ENCODE assay signal across 23 mouse cellular contexts in genomic region chr17:34340619-34341402, GRCm38 (mm10). TPM values are rescaled to one million over a fixed set of nuclear protein-coding genes. Genes with fewer than 3 reads are reported as not detected.
A peak's percentile ranks its signal among the peaks of the same experiment; 100 is the strongest.
DNase-seq lines count a peak whose midpoint lies in the region; ATAC-seq lines count a peak whose summit lies in the region.
"Had no signal": no experiment of that assay in that cellular context is flagged by ENCODE, and none has a peak within 500 bp of the region (broad histone marks: within the 10 kb centered on the region; RNA-seq: fewer than 3 reads in every experiment).

No protein-coding gene starts in this region.

- no peak overlapping the region for H3K4me2 ChIP-seq in neural tube, embryonic 15.5 days
- H3K4me2 ChIP-seq: forebrain, embryonic 12.5 days; heart, embryonic 15.5 days; intestine, embryonic 15.5 days; limb, embryonic 12.5 days; liver, embryonic 15.5 days had no signal

- peak; percentile 1 for DNase-seq in kidney, adult 18-20 months
- no peak for DNase-seq in kidney, postnatal 14 days
- DNase-seq in spleen, postnatal 36 days (ENCODE audit: low spot score in 2 of 2): peak; percentile 36 to 46
- no peak for DNase-seq in spleen, postnatal 14 days (ENCODE audit: low spot score in 2 of 2)
- no peak for DNase-seq in adipocyte (ENCODE audit: low spot score)
- DNase-seq in right cerebral cortex, postnatal 4 days: no peak
- DNase-seq: cerebellum, adult 18-20 months; gastrocnemius, postnatal 36 days; kidney, postnatal 10 days; right cerebral cortex, postnatal 14 days; thymus, adult 2 months had no signal

- H3K9ac ChIP-seq in neural tube, embryonic 15.5 days (replicated peaks): no peak overlapping the region
- H3K9ac ChIP-seq: forebrain, embryonic 12.5 days; heart, embryonic 15.5 days; intestine, embryonic 15.5 days; limb, embryonic 12.5 days; liver, embryonic 15.5 days had no signal

- H3K27me3 ChIP-seq in neural tube, embryonic 15.5 days (replicated peaks): no peaks in the 10 kb centered on the region
- H3K27me3 ChIP-seq: heart, embryonic 15.5 days; intestine, embryonic 15.5 days; limb, embryonic 12.5 days; liver, embryonic 15.5 days had no signal

- WGBS in neural tube, embryonic 15.5 days: 50% methylated on average over 3 of the region's 3 CpGs

- no peaks in the 10 kb centered on the region for H3K4me1 ChIP-seq in neural tube, embryonic 15.5 days
- H3K4me1 ChIP-seq: forebrain, embryonic 12.5 days; heart, embryonic 15.5 days; intestine, embryonic 15.5 days; limb, embryonic 12.5 days; liver, embryonic 15.5 days had no signal

- no peak overlapping the region for H3K4me3 ChIP-seq in neural tube, embryonic 15.5 days (replicated peaks)
- H3K4me3 ChIP-seq: forebrain, embryonic 12.5 days; heart, embryonic 15.5 days; intestine, embryonic 15.5 days; left cerebral cortex, adult 2 months; limb, embryonic 12.5 days; liver, embryonic 15.5 days; midbrain, embryonic 10.5 days; myocyte had no signal

- H3K27ac ChIP-seq in neural tube, embryonic 15.5 days (replicated peaks): no peak overlapping the region
- H3K27ac ChIP-seq: forebrain, embryonic 12.5 days; heart, embryonic 15.5 days; intestine, embryonic 15.5 days; left cerebral cortex, adult 2 months; limb, embryonic 12.5 days; liver, embryonic 15.5 days; midbrain, embryonic 10.5 days had no signal

- H3K9me3 ChIP-seq in neural tube, embryonic 15.5 days (replicated peaks): no peaks in the 10 kb centered on the region
- H3K9me3 ChIP-seq: forebrain, embryonic 12.5 days; heart, embryonic 15.5 days; intestine, embryonic 15.5 days; limb, embryonic 12.5 days; liver, embryonic 15.5 days; midbrain, embryonic 10.5 days had no signal

- ATAC-seq in granulocyte monocyte progenitor cell, adult 5-6 weeks (replicated peaks; ENCODE audit: poor library complexity, severe bottlenecking): peak; percentile 97
- no peak for ATAC-seq in neural tube, embryonic 15.5 days (ENCODE audit: low FRiP score)
- ATAC-seq: intestine, embryonic 15.5 days had no signal

- no peaks in the 10 kb centered on the region for H3K36me3 ChIP-seq in neural tube, embryonic 15.5 days
- H3K36me3 ChIP-seq: forebrain, embryonic 12.5 days; heart, embryonic 15.5 days; intestine, embryonic 15.5 days; limb, embryonic 12.5 days; liver, embryonic 15.5 days; midbrain, embryonic 10.5 days had no signal

RNA-seq across cellular contexts. Expression of gene Btnl2, which starts 13.8 kb away (rescaled TPM):
- total RNA-seq in granulocyte monocyte progenitor cell, adult 5-6 weeks (2014; fragmentation: Nextera tagmentation): not detected in 2 replicates
- not detected in 2 replicates for total RNA-seq in granulocyte monocyte progenitor cell, adult 5-6 weeks (2017)
- not detected in 2 replicates for polyA plus RNA-seq in neural tube, embryonic 15.5 days (2015; fragmentation: Nextera tagmentation; extraction: Ambion mirVana)
- polyA plus RNA-seq: forebrain, embryonic 12.5 days; heart, embryonic 15.5 days; hindbrain, embryonic 11.5 days; limb, embryonic 12.5 days; myocyte had no signal

RNA-seq across cellular contexts. Expression of gene H2-Eb2, which starts 15.3 kb away (rescaled TPM):
- not detected in 2 replicates for total RNA-seq in granulocyte monocyte progenitor cell, adult 5-6 weeks (2014; fragmentation: Nextera tagmentation)
- total RNA-seq in granulocyte monocyte progenitor cell, adult 5-6 weeks (2017): not detected in 2 replicates
- 0.19 and 0.54 TPM in 2 replicates for polyA plus RNA-seq in neural tube, embryonic 15.5 days (2015; fragmentation: Nextera tagmentation; extraction: Ambion mirVana)
- total RNA-seq: gastrocnemius, postnatal 36 days; left cerebral cortex, adult 2 months had no signal
- polyA plus RNA-seq: forebrain, embryonic 12.5 days; heart, embryonic 15.5 days; hindbrain, embryonic 11.5 days; intestine, embryonic 15.5 days; liver, embryonic 15.5 days; midbrain, embryonic 10.5 days; myocyte had no signal

RNA-seq across cellular contexts. Expression of gene H2-Eb1, which starts 35.1 kb away (rescaled TPM):
- total RNA-seq in granulocyte monocyte progenitor cell, adult 5-6 weeks (2014; fragmentation: Nextera tagmentation): not detected in 2 replicates
- total RNA-seq in granulocyte monocyte progenitor cell, adult 5-6 weeks (2017): 2.6 TPM in 2 replicates
- polyA plus RNA-seq in neural tube, embryonic 15.5 days (2015; fragmentation: Nextera tagmentation; extraction: Ambion mirVana): 4.0 and 55.6 TPM in 2 replicates
- polyA plus RNA-seq: myocyte had no signal

RNA-seq across cellular contexts. Expression of gene Btnl1, which starts 36.1 kb away (rescaled TPM):
- not detected in 2 replicates for total RNA-seq in granulocyte monocyte progenitor cell, adult 5-6 weeks (2014; fragmentation: Nextera tagmentation)
- not detected in 2 replicates for total RNA-seq in granulocyte monocyte progenitor cell, adult 5-6 weeks (2017)
- polyA plus RNA-seq in neural tube, embryonic 15.5 days (2015; fragmentation: Nextera tagmentation; extraction: Ambion mirVana): not detected in 2 replicates
- total RNA-seq: gastrocnemius, postnatal 36 days; left cerebral cortex, adult 2 months had no signal
- polyA plus RNA-seq: brain, embryonic 14.5 days; forebrain, embryonic 12.5 days; heart, embryonic 15.5 days; hindbrain, embryonic 11.5 days; limb, embryonic 12.5 days; liver, embryonic 15.5 days; midbrain, embryonic 10.5 days; myocyte had no signal

RNA-seq across cellular contexts. Expression of gene H2-Aa, which starts 53.2 kb away (rescaled TPM):
- total RNA-seq in granulocyte monocyte progenitor cell, adult 5-6 weeks (2014; fragmentation: Nextera tagmentation): 2.4 and 6.9 TPM in 2 replicates
- 2.4 and 4.8 TPM in 2 replicates for total RNA-seq in granulocyte monocyte progenitor cell, adult 5-6 weeks (2017)
- 0.97 and 82.8 TPM in 2 replicates for polyA plus RNA-seq in neural tube, embryonic 15.5 days (2015; fragmentation: Nextera tagmentation; extraction: Ambion mirVana)
- polyA plus RNA-seq: forebrain, embryonic 12.5 days; hindbrain, embryonic 11.5 days; limb, embryonic 12.5 days; midbrain, embryonic 10.5 days; myocyte had no signal

Comparison
In these comparisons a context has a peak if more than half of its experiments do, and no peak if none do; other contexts are left out.
1. DNase-seq: peak in kidney, adult 18-20 months (single experiment) and spleen, postnatal 36 days (2 of 2); none in kidney, postnatal 14 days (single experiment), spleen, postnatal 14 days (0 of 2), adipocyte (single experiment) and right cerebral cortex, postnatal 4 days (single experiment).